Mouse (Mus musculus) cerebral cortex, adult 2 months (tissue): ENCODE results near the gene Pet2.

ENCODE experiments used
- WGBS: fragments of 180-500 bp; shearing (Covaris S2); methylation state at CpG from one replicate; pipeline ENCODE4 v1.1.7; 2018; 5-methylcytosine and 5-hydroxymethylcytosine counted together

The Pet2 gene

GRCm38 (mm10) chrX:89409589-89409988 lies at the start of gene Pet2:
Pet2 (minus strand) TSS chrX:89409689.
- WGBS, result 94% methylated on average over 9 of the region's 9 CpGs
